Mouse (Mus musculus) megakaryocyte, adult 5-6 weeks (primary cell): Measurements from ENCODE around the gene Nol4l. TPM values are rescaled to one million over a fixed set of nuclear protein-coding genes. Genes with fewer than 3 reads are reported as not detected.

Experiments used
- ATAC-seq: 2 replicates; pipeline ENCODE4 v1.8.0; 2016; ENCODE audit warnings: mild to moderate bottlenecking, inconsistent platforms; ENCODE audit not compliant: poor library complexity, severe bottlenecking
- total RNA-seq, 2 experiments: library from RNA; stranded (forward) in 1 of 2; stranded (reverse) in 1 of 2; fragments of 153-499, 151-499 nt in 1 of 2; fragments of 221-1000, 200-1000 nt in 1 of 2; gene quantifications; 2 replicates each; pipeline versions ENCODE4 v1.2.3 to v1.2.4; 2015 to 2017

Nol4l gene
- total RNA-seq, 2 experiments from 2014 or later, result 0.62 to 2.1 TPM

- ATAC-seq, result peak; percentile 56
Observed at GRCm38 (mm10) chr2:153446017-153446408, 83.8 kb downstream of the Nol4l start.

DNA sequence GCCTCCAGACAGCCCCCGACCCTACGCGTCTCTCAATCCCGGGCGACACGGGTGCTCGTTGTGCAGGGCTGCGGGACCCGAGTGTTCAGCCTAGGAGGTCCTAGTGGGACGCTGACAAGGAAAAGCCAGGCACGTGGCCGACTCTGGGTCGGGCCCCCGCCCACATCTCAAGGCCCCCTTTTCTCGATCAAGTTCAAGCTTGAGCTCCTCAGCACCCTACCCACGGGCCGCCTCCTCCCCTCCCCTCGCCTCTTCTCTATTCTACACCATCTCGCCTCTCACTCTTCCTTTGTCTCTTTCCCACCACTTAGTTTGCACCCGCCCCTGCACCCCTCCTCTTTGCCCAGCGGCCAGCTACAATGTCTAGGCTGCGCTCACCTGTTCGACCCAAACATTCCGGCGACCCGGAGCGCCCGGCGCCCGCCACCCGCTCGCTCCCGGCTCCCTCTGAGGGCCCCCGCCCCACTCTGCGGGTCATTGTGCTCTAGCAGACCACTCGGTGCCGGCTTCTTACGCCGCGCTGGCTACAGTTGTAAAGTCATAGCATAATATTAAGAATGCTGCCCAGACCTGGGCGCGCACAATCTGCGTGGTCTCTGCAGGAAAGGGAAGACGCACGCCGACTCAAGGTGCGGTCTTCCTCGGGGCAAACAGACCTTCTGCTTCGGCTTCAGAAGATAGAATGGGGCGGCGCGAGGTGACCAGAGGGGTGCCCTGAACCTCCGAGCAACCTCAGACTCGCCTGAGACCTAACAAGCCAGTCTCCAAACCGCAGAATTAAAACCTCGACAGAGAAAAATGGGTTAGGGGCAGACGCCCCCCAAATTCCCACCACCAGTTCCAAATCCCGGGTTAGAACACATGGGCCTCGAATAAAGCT is 84.4 kb downstream of the Nol4l start:
- 0 out of 2 replicates have a peak, but pooled peaks have one; percentile 5 for ATAC-seq

GRCm38 (mm10) chr2:153444254-153445136 is 85.3 kb downstream of the Nol4l start:
- ATAC-seq, result peak; percentile 41

- ATAC-seq, result peak; percentile 36
Observed at GRCm38 (mm10) chr2:153443434-153444240, 86.1 kb downstream of the Nol4l start.

- no peak for ATAC-seq
Observed at GRCm38 (mm10) chr2:153442720-153443119, 87.1 kb downstream of the Nol4l start.

- no peak for ATAC-seq
Observed at GRCm38 (mm10) chr2:153441228-153441627, 88.5 kb downstream of the Nol4l start.

DNA sequence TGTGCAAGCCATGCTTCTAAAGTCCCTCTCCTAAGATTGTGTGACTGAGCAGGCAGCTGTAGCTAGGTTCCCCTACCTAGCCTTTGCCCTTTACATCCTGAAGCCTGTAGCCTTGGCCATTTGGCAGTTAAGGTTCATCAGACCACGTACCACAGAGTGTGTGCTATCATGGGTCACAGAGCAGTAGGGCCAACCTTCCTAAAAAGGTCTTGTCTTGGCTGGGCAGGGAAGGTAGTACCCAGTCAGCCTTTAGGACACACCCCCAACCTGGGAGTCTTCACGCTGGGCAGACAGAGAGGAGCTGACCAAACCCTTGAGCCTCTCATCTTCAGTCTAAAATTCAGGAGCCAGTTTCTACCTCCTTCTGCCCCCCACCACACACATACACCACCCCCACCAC is 89.0 kb downstream of the Nol4l start:
- ATAC-seq, result no peak

DNA sequence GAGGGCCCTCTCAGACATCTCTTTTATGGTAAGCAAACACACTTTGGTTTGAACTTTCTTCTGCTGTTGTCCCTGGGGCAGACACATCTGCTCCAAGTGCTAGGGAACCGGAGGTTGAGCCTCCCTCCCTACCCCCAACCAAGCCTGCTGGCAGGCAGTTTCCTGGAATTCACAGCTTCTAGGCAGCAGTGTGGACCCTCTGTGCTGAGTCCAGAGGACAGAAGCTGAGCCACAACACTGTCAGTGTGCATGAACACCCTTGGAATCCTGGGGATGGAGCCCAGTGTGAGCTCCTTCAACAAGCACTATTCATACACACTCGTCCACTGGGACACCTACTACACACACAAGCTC is 92.5 kb downstream of the Nol4l start:
- no peak for ATAC-seq

DNA sequence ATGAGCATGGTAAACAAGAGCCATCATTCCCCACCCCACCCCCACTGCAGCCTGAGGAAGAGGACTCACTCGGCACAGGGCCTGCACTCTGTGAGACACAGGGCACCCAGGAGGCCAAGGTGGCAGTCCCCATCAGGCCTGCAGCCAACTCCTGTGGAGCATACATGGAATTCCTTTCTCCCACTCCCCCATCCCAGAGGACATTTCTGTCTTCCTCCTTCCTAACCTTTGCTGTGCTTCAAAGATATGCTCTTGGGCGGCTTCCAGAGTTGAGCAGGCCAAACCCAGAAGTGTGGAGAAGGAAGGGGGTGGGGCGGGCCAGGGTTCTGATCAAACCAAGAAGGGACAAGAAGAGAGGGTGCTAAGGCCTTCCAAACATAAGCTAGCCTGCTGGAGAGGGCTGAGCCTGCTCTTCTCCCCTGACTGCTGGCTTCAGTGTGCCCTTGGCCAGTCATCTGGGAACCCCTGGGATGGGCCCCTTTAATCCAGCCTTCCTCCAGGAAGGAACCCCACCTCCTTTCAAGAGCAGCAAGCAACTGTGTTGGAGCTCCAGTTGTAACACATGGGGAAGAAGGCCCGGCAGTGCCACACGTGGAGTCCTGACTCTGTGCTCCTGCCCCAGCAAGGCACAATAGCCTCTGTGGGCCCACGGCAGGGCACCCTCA is 93.0 kb downstream of the Nol4l start:
- ATAC-seq, result no peak

DNA sequence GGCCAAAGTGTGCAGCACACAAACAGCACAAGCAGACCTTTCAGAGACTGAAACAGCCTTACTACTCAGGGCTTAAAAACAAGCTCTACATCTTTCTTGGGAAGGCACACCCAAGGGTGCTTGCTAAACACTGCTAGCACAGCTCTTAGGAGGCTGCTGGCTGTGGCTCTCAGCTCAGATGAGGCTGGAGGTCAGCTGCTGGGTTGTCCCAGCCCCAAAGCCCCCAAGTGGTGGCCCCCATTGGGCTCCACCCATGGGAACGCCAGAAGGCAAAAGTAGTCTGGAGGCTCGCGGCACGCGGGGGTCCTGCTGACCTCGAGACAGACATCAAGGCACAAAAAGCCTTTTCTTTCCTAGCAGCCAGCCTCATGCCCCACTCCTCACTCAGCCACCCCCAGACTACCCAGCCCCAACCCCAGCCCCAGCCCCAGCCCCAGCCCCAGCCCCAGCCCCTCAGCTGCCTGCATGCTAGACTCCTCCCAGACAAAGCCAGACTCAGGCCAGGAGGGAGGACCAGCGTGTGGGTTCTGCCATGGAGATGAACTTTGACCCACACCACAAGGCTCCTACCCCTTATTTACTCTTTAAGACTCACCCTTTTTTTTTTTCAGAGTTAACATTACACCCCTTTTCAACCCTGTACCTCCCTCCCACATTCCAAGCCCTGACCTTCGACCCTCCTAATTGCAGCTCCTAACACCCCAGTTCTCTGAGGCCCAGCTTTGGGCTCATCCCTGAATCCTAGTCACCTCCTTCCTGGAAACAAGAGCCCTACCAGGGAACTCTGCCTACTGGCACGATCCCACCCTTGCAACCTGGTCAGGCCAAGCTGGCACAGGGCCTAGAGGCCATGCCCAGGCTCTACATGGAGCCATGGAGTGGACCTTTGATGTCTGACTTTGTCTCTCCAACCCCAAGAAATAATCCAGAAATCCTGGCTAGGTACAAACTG is 94.6 kb downstream of the Nol4l start:
- ATAC-seq, result no peak

GRCm38 (mm10) chr2:153433859-153434258 is 95.9 kb downstream of the Nol4l start:
- ATAC-seq, result no peak

DNA sequence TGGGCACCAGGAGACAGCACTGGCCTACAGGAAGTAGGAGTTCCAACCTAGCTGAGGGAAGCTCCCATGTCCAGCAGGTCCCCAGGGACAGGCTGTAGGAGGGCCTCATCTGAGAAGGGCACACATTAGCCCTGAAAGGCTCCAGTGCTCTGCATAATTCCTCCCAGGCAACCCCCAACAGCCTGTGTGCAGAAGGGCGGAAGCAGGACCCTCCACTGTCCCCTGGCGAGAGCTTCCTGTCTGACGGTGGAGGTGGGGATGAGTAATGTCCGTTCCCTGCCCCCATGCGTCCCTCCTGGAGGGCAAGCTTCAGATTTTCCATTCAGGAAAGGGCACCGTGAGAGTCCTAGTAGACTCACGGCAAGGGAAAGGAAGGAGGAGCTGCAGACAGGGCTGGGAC is 97.3 kb downstream of the Nol4l start:
- no peak for ATAC-seq

DNA sequence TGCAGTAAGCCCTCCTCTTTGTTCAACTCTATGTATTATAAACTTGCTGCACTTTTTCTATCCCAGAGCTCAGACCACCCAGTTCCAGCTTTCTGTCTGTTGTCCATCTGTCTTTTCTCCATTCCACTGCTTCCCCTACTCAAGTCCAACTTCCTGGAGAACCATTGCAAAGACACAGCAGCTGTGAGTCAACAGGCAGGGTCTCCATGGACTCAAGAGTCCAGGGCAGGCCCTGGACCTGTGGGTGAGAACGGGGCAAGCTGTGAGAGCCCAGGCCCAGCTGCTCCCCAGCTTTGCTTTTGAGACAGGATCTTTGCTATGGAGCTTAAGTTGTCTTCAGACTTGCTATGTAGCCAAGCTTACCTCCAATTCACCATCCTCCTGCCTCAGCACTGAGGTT is 99.2 kb downstream of the Nol4l start:
- no peak for ATAC-seq

DNA sequence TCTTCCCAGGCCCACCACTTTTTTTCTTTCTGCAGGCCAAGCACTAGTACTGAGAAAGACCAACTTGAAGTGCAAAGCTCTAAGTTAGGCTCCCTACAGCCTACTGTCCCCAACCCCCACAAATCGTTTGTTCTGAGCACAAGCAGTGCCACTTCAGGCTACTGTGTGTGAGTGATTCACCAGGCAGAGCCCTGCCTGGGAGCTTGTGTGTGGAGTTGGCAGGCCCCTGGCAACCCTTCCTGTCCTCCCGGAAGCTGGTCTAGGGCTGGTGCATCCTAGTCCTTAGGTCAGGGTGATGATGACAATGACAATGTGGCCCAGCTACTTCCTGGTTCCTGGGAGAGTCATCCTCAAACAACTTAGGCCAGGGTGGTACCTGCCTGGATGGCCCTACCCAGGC is 101.3 kb downstream of the Nol4l start:
- ATAC-seq, result no peak

- ATAC-seq, result no peak
Observed at GRCm38 (mm10) chr2:153426931-153427330, 102.8 kb downstream of the Nol4l start.

- no peak for ATAC-seq
Observed at GRCm38 (mm10) chr2:153425998-153426670, 103.6 kb downstream of the Nol4l start.

- ATAC-seq, result no peak
Observed at GRCm38 (mm10) chr2:153425124-153425844, 104.5 kb downstream of the Nol4l start.

DNA sequence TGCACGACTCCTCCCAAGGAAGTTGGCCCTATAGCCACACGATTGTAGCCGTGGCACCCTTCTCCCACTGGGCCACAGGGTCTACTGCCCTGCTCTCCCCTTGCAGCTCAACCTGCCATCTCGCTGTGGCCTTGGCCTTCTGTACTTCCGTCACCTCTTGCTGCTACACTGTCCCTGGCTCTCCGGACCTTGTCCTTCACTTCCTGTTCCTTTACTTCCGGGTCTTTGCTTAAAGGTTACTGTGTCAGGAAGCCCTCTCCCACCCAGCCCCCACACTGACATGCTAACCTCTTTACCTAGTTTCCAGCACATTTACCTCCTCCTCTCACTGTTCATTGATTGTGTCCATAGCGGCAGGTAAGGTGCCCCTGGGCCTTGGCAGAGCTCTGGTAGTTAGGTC is 105.2 kb downstream of the Nol4l start:
- no peak for ATAC-seq
